Mouse (Mus musculus) ES-E14 (cell line): ENCODE data around the gene Ltbp1.

Experiments used
- CHD2 ChIP-seq: IDR thresholded peaks from 2 replicates; pipeline ENCODE4 v1.6.1; 2014; ENCODE audit warnings: mild to moderate bottlenecking, low read depth, low read length, inconsistent platforms
- HCFC1 ChIP-seq: IDR thresholded peaks from 2 replicates; pipeline ENCODE4 v1.6.1; 2012; ENCODE audit warnings: low read length, inconsistent platforms, borderline replicate concordance; ENCODE audit not compliant: insufficient read depth
- MAFK ChIP-seq: IDR thresholded peaks from 2 replicates; pipeline ENCODE4 v1.6.1; 2014; ENCODE audit warnings: mild to moderate bottlenecking, low read depth, low read length, inconsistent platforms; ENCODE audit not compliant: insufficient read depth
- ZC3H11A ChIP-seq: IDR thresholded peaks from 2 replicates; pipeline ENCODE4 v1.6.1; 2012; ENCODE audit warnings: low read depth, mild to moderate bottlenecking, inconsistent platforms, low read length, borderline replicate concordance
- ZNF384 ChIP-seq: IDR thresholded peaks from 2 replicates; pipeline ENCODE4 v1.6.1; 2012; ENCODE audit warnings: low read depth, low read length, inconsistent platforms

DNA sequence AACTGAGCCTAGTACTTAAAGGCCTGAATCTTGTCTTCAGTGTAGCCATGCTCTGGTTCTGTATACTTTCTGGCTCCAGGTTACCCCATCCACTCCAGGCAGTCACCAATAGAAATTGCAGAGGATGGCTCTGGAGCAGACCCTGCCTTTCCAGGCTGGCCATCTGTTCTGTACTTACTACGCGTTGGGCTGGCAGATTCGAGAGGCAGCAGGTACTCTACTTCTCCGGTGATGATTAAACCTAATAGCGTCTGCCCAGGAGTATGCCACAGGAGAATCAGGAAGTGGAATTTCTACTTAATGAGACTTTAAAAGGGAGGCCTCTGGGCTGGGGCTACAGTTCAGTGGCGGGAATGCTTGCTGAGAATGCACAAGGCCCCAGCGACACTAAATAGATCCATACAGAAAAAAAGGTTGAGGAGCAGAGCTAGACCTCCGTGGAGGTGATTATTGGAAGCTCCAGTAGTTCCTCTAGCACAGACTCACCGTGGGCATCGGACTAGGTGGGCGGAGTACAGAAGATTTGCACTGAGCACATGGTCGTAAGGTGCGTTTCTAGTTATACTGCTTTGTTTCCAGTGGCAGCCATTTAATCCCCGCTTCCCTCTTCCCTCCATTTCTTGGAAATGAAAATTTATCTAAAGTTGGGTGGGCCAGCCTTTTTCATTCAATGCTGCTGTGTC is 177.1 kb downstream of the Ltbp1 start:
- TF ChIP-seq HCFC1: no peak
- no peak for TF ChIP-seq ZNF384
- no peak for TF ChIP-seq MAFK
- no peak for TF ChIP-seq ZC3H11A
- no peak for TF ChIP-seq CHD2
